Mouse (Mus musculus): ENCODE data around the gene Kdm4a. TPM values are rescaled to one million over a fixed set of nuclear protein-coding genes. Genes with fewer than 3 reads are reported as not detected.

Kdm4a gene
- 2.6 and 3.3 TPM in 2 replicates for polyA plus RNA-seq (2012)

DNA sequence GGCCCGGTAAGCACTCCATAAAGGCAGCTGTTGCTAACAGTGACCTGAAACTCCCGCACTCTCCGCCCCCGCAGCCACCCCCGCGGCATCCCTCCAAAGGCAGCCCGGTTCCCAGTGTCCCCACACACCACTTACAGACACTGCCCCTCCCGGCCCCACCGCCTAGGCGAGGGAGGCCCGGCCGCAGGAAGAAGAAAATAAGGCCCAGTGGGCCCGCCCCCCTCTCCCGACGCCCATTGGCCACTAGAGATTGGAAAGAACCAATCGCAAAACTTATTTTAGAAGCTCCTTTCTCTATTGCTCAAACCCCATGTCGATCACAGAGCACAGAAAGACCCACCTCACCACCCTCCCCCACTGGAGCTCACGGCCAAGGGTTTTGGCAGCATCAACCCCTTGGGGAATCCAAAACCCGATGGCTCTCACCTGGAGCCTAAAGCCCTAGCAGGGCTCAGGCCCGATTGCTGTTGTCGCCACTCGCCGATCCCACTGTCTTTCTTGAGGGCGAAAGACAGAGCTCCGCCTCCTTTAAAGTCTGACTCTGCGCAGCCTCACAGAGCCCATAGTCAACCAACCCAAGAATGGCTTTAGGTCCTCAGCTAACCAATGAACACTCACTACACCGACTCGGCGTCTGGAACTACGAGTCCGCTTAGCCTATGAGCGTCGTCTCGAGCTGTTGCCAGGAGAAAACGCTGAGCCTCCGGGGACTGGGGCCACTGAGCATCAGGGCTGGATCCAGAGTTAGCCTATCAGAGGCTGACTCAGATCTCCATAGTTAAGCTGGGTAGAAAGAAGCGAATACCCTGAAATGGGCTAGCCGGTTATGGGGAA, at the start of gene Kdm4a:
Gene Kdm4a (minus strand): TSS at position 577 of the 834 bp plus-strand sequence.
- peaks cover 23% of the 10 kb centered on the region for H3K4me1 ChIP-seq (ENCODE audit: control insufficient read depth)
- peak within 1 kb of the TSS; percentile 90 for H3K4me3 ChIP-seq (replicated peaks)
- no peaks in the 10 kb centered on the region for H3K9me3 ChIP-seq (ENCODE audit: control insufficient read depth, low read length)
- H3K36me3 ChIP-seq (ENCODE audit: control insufficient read depth), result peaks cover 30% of the 10 kb centered on the region
- TF ChIP-seq TAL1 (IDR thresholded peaks at IDR 0.05; ENCODE audit: low read length) (no peak), GATA1 (IDR thresholded peaks at IDR 0.05; ENCODE audit: low read length) (no peak)
- no peaks in the 10 kb centered on the region for H3K27me3 ChIP-seq (ENCODE audit: control insufficient read depth)

DNA sequence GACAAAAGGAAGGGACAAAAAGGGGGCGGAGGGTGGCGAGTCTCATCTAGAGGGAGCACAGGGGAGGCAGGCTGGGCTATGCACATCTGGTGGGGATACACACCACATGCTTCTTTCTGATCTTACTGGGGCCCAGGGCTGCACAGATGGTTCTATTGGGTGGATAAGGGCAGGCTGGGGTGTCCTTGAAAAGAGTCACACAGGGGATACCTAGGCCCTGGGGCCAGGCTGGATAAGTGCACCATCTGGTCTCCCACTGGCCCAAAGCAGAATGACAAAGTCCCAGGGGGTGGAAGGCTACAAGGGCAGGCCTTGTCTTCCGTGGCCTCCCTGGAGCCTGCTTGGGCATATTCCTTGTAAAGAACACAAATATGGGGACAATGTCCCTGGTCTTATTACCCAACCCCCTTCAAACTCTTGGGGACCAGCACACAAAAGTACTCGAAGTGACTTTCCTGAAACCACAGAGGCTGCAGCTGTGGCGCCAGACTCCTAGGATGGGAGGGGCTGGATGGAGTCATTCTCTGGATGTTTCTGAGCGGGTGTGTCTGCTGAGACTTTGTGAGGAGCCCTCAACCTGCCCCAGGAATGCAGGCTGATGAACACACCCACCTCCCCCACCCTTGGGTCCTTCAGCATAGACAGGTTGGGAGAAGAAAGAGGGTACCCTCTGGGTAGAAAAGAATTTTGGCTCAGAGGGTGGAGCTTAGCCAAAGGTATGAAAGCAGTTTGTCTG, 49.4 kb upstream of the Kdm4a start:
- Histone ChIP-seq H3K4me1 (ENCODE audit: control insufficient read depth) (peaks cover 3% of the 10 kb centered on the region; the same call in 1 of the 2 replicates), H3K27me3 (ENCODE audit: control insufficient read depth) (no peaks in the 10 kb centered on the region)
- TF ChIP-seq GATA1 (IDR thresholded peaks at IDR 0.05; ENCODE audit: low read length) (no peak), TAL1 (IDR thresholded peaks at IDR 0.05; ENCODE audit: low read length) (no peak)

DNA sequence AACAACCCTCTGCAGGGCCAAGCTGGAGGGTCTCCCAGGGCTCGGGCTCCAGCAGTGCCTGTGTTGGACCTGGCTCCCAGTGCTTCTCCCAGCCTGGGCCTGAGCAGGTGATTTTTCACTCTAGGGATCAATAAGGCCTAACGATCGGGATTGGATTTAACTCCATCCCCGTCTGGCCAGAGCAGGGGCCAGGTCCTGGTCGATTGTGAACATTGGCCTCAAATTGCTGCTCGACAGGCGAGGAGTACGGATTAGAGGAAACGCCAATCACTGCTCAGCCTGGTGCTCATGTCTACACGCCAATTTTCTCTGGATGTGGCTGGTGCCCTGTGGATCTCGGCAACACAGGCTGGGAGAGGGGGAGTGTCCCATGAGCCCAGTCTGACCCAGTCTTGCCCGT, 47.6 kb upstream of the Kdm4a start:
- TF ChIP-seq TAL1 (IDR thresholded peaks at IDR 0.05; ENCODE audit: low read length) (no peak), GATA1 (IDR thresholded peaks at IDR 0.05; ENCODE audit: low read length) (no peak)
- Histone ChIP-seq H3K9me3 (ENCODE audit: control insufficient read depth, low read length) (no peaks in the 10 kb centered on the region), H3K4me3 (replicated peaks) (no peak overlapping the region), H3K4me1 (ENCODE audit: control insufficient read depth) (no peaks in the 10 kb centered on the region), H3K36me3 (ENCODE audit: control insufficient read depth) (peaks cover 35% of the 10 kb centered on the region; the same call in 1 of the 2 replicates), H3K27me3 (ENCODE audit: control insufficient read depth) (no peaks in the 10 kb centered on the region)

More for the DNA sequence above, 49.4 kb upstream of the Kdm4a start:
- H3K9me3 ChIP-seq (ENCODE audit: control insufficient read depth, low read length), result no peaks in the 10 kb centered on the region
- no peak overlapping the region for H3K4me3 ChIP-seq (replicated peaks)
- H3K36me3 ChIP-seq (ENCODE audit: control insufficient read depth), result peaks cover 27% of the 10 kb centered on the region; the same call in 1 of the 2 replicates

DNA sequence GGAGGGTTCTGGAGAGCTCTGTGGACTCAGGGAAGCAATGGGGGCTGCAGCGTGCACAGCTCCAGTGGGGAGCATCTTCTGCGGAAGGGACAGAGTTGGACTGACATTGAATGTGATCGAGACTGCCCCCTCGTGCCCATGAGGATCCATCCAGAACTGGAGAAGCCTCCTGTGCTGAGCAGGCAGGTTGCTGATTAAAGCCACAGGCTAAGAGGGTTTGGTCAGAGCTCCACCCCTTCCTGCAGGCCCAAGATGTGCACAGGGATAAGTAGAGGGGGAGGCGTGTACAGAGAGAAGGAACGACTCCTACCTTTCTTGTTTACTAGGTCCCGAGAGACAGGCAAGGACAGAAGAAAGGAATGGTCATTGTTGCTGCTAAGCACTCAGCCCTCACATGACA, 41.4 kb upstream of the Kdm4a start:
- no peak overlapping the region for H3K4me3 ChIP-seq (replicated peaks)
- H3K9me3 ChIP-seq (ENCODE audit: control insufficient read depth, low read length), result no peaks in the 10 kb centered on the region
- no peaks in the 10 kb centered on the region; the same call in 1 of the 2 replicates for H3K27me3 ChIP-seq (ENCODE audit: control insufficient read depth)
- TF ChIP-seq TAL1 (IDR thresholded peaks at IDR 0.05; ENCODE audit: low read length) (no peak), GATA1 (IDR thresholded peaks at IDR 0.05; ENCODE audit: low read length) (no peak)
- peaks cover 9% of the 10 kb centered on the region for H3K4me1 ChIP-seq (ENCODE audit: control insufficient read depth)
- peaks cover 35% of the 10 kb centered on the region; the same call in 1 of the 2 replicates for H3K36me3 ChIP-seq (ENCODE audit: control insufficient read depth)

- no peaks in the 10 kb centered on the region for H3K9me3 ChIP-seq (ENCODE audit: control insufficient read depth, low read length)
- H3K4me1 ChIP-seq (ENCODE audit: control insufficient read depth), result peaks cover 9% of the 10 kb centered on the region
- no peaks in the 10 kb centered on the region; the same call in 1 of the 2 replicates for H3K27me3 ChIP-seq (ENCODE audit: control insufficient read depth)
- TF ChIP-seq TAL1 (IDR thresholded peaks at IDR 0.05; ENCODE audit: low read length), result no peak
- no peak for TF ChIP-seq GATA1 (IDR thresholded peaks at IDR 0.05; ENCODE audit: low read length)
- peaks cover 31% of the 10 kb centered on the region; the same call in 1 of the 2 replicates for H3K36me3 ChIP-seq (ENCODE audit: control insufficient read depth)
- no peak overlapping the region for H3K4me3 ChIP-seq (replicated peaks)
Observed at GRCm38 (mm10) chr4:118220756-118221155, 40.9 kb upstream of the Kdm4a start.

GRCm38 (mm10) chr4:118219487-118219886, 39.6 kb upstream of the Kdm4a start:
- Histone ChIP-seq H3K36me3 (ENCODE audit: control insufficient read depth) (peaks cover 21% of the 10 kb centered on the region; the same call in 1 of the 2 replicates), H3K4me1 (ENCODE audit: control insufficient read depth) (peaks cover 9% of the 10 kb centered on the region), H3K27me3 (ENCODE audit: control insufficient read depth) (no peaks in the 10 kb centered on the region; the same call in 1 of the 2 replicates), H3K4me3 (replicated peaks) (no peak overlapping the region), H3K9me3 (ENCODE audit: control insufficient read depth, low read length) (no peaks in the 10 kb centered on the region)
- TF ChIP-seq GATA1 (IDR thresholded peaks at IDR 0.05; ENCODE audit: low read length) (no peak), TAL1 (IDR thresholded peaks at IDR 0.05; ENCODE audit: low read length) (no peak)

- Histone ChIP-seq H3K27me3 (ENCODE audit: control insufficient read depth) (no peaks in the 10 kb centered on the region; the same call in 1 of the 2 replicates), H3K36me3 (ENCODE audit: control insufficient read depth) (peaks cover 18% of the 10 kb centered on the region; the same call in 1 of the 2 replicates), H3K9me3 (ENCODE audit: control insufficient read depth, low read length) (no peaks in the 10 kb centered on the region), H3K4me1 (ENCODE audit: control insufficient read depth) (peaks cover 9% of the 10 kb centered on the region), H3K4me3 (replicated peaks) (no peak overlapping the region)
- TF ChIP-seq GATA1 (IDR thresholded peaks at IDR 0.05; ENCODE audit: low read length) (no peak), TAL1 (IDR thresholded peaks at IDR 0.05; ENCODE audit: low read length) (no peak)
Observed at GRCm38 (mm10) chr4:118218521-118218920, 38.7 kb upstream of the Kdm4a start.

- Histone ChIP-seq H3K27me3 (ENCODE audit: control insufficient read depth) (no peaks in the 10 kb centered on the region; the same call in 1 of the 2 replicates), H3K4me1 (ENCODE audit: control insufficient read depth) (peaks cover 9% of the 10 kb centered on the region), H3K4me3 (replicated peaks) (no peak overlapping the region), H3K9me3 (ENCODE audit: control insufficient read depth, low read length) (no peaks in the 10 kb centered on the region), H3K36me3 (ENCODE audit: control insufficient read depth) (peaks cover 21% of the 10 kb centered on the region; the same call in 1 of the 2 replicates)
- no peak for TF ChIP-seq TAL1 (IDR thresholded peaks at IDR 0.05; ENCODE audit: low read length)
Observed at GRCm38 (mm10) chr4:118216726-118217595, 37.1 kb upstream of the Kdm4a start.

All from erythroblast, embryonic 14.5 days (primary cell).